Comparison of ENCODE assay signal across 24 mouse cellular contexts in the genomic region with DNA sequence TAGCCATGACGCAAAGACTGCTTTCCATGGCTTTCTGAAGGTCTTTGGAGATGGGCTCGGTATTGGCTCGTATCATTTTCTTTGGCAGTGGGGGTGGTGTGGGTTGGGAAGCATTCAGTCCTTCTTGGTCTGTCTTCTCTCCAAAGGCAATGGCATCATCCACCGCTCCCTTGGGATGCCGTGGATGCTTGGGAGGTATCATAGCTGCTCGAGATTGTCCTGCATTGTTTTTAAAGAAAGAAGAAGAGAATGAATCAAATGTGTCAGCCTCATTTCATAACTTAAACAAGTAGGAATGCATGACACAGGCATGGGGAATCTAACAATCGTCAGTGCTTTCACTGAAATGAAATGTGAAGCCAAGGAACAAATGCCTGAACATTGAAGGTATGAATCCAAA.
"Had no signal": no experiment of that assay in that cellular context is flagged by ENCODE, and none has a peak within 500 bp of the region (broad histone marks: within the 10 kb centered on the region; RNA-seq: fewer than 3 reads in every experiment).

No protein-coding gene starts in this region.

- H3K27me3 ChIP-seq: heart, embryonic 13.5 days; heart, embryonic 15.5 days; hindbrain, embryonic 12.5 days; intestine, embryonic 15.5 days; liver, embryonic 13.5 days; liver, embryonic 15.5 days had no signal

- DNase-seq: gastrocnemius, adult 2 months; gastrocnemius, postnatal 10 days; gastrocnemius, postnatal 25 days; heart, adult 2 months; heart, postnatal 4 days; kidney, adult 18-20 months; kidney, adult 8-10 months; kidney, postnatal 10 days; kidney, postnatal 25 days; kidney, postnatal 4 days; liver; liver, embryonic 13.5 days; liver, postnatal 0 days had no signal

- H3K27ac ChIP-seq: gastrocnemius, adult 2 months; heart, adult 2 months; heart, embryonic 13.5 days; heart, embryonic 15.5 days; hindbrain, embryonic 10.5 days; hindbrain, embryonic 12.5 days; hindbrain, embryonic 14.5 days; intestine, embryonic 15.5 days; layer of hippocampus, adult 2 months; left cerebral cortex, adult 2 months; limb, embryonic 10.5 days; limb, embryonic 12.5 days; liver, embryonic 13.5 days; liver, embryonic 15.5 days had no signal

- H3K4me1 ChIP-seq: hindbrain, embryonic 12.5 days; intestine, embryonic 15.5 days; limb, embryonic 10.5 days; limb, embryonic 12.5 days; liver, embryonic 13.5 days had no signal

- H3K4me3 ChIP-seq: gastrocnemius, adult 2 months; heart, adult 2 months; heart, embryonic 13.5 days; heart, embryonic 15.5 days; hindbrain, embryonic 10.5 days; hindbrain, embryonic 12.5 days; intestine, embryonic 15.5 days; layer of hippocampus, adult 2 months; left cerebral cortex, adult 2 months; limb, embryonic 10.5 days; limb, embryonic 12.5 days; liver, embryonic 13.5 days; liver, embryonic 15.5 days had no signal
